12 mouse cellular contexts compared by ENCODE assay signal in the genomic region with DNA sequence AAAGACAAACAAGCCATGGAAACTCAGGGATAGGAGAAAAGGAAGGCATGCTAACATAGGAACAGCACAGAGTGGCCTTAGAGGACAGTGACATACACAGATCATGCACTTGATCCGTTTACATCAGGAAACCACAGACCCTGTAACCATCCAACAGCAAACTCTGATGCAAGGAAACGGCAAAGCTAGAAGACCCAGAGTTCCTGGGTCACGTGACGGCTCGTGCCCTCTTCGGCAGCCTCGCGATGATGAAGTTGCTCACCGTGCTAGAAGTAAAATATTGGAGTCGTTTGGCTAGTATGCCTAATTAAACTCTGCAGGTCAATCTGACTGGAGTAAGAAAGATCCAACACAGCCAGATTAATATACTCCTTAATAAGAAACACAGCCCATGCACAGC. TPM values are rescaled to one million over a fixed set of nuclear protein-coding genes. Genes with fewer than 3 reads are reported as not detected.
A peak's percentile ranks its signal among the peaks of the same experiment; 100 is the strongest.
DNase-seq lines count a peak whose midpoint lies in the region; ATAC-seq lines count a peak whose summit lies in the region.
"Had no signal": no experiment of that assay in that cellular context is flagged by ENCODE, and none has a peak within 500 bp of the region (broad histone marks: within the 10 kb centered on the region; RNA-seq: fewer than 3 reads in every experiment).

No protein-coding gene starts in this region.

- no peaks in the 10 kb centered on the region; the same call in 1 of the 2 replicates for H3K36me3 ChIP-seq in midbrain, embryonic 13.5 days
- H3K36me3 ChIP-seq in midbrain, embryonic 14.5 days (ENCODE audit: control insufficient read depth, insufficient read depth, low read length), result no peaks in the 10 kb centered on the region
- H3K36me3 ChIP-seq in forebrain, embryonic 12.5 days (replicated peaks), result no peaks in the 10 kb centered on the region
- H3K36me3 ChIP-seq: midbrain, embryonic 12.5 days had no signal

- H3K4me3 ChIP-seq in midbrain, embryonic 13.5 days (replicated peaks), result no peak overlapping the region
- H3K4me3 ChIP-seq in midbrain, embryonic 14.5 days (replicated peaks; ENCODE audit: low read depth, low read length), result no peak overlapping the region
- no peak overlapping the region for H3K4me3 ChIP-seq in forebrain, embryonic 12.5 days (replicated peaks)
- H3K4me3 ChIP-seq: heart, adult 2 months; midbrain, embryonic 12.5 days had no signal

- no peak for DNase-seq in midbrain, embryonic 14.5 days
- DNase-seq in right cerebral cortex, postnatal 25 days, result no peak
- no peak for DNase-seq in cerebellum, postnatal 25 days
- no peak for DNase-seq in kidney, adult 9 months
- DNase-seq: heart, adult 2 months; kidney, postnatal 36 days; lung, embryonic 14.5 days; spleen, adult 18-20 months had no signal

- H3K4me1 ChIP-seq in midbrain, embryonic 13.5 days (replicated peaks), result peaks cover 25% of the 10 kb centered on the region
- 0 out of 2 replicates have a peak, but pooled peaks cover 5% of the 10 kb centered on the region for H3K4me1 ChIP-seq in midbrain, embryonic 14.5 days (ENCODE audit: control insufficient read depth, insufficient read depth, low read length)
- H3K4me1 ChIP-seq in forebrain, embryonic 12.5 days, result peaks cover 42% of the 10 kb centered on the region

- peak overlapping the region; percentile 39; the same call in 1 of the 2 replicates for H3K27ac ChIP-seq in midbrain, embryonic 13.5 days
- H3K27ac ChIP-seq in midbrain, embryonic 14.5 days (replicated peaks; ENCODE audit: low read depth, low read length), result no peak overlapping the region
- peak overlapping the region; percentile 92 for H3K27ac ChIP-seq in forebrain, embryonic 12.5 days
- H3K27ac ChIP-seq: heart, adult 2 months; midbrain, embryonic 12.5 days had no signal

- no peaks in the 10 kb centered on the region for H3K9me3 ChIP-seq in midbrain, embryonic 13.5 days
- no peaks in the 10 kb centered on the region for H3K9me3 ChIP-seq in midbrain, embryonic 14.5 days (ENCODE audit: control insufficient read depth, low read length)
- H3K9me3 ChIP-seq in forebrain, embryonic 12.5 days, result no peaks in the 10 kb centered on the region
- H3K9me3 ChIP-seq: midbrain, embryonic 12.5 days had no signal

- no peak for ATAC-seq in midbrain, embryonic 13.5 days
- no peak for ATAC-seq in midbrain, embryonic 14.5 days (ENCODE audit: low FRiP score, low TSS enrichment)
- no peak for ATAC-seq in forebrain, embryonic 12.5 days (ENCODE audit: low FRiP score)
- peak; percentile 85 for ATAC-seq in megakaryocyte-erythroid progenitor cell, adult 5-6 weeks (replicated peaks; ENCODE audit: low FRiP score, low TSS enrichment, poor library complexity, severe bottlenecking)

- no peak overlapping the region for H3K4me2 ChIP-seq in midbrain, embryonic 13.5 days (replicated peaks)
- H3K4me2 ChIP-seq in midbrain, embryonic 14.5 days (ENCODE audit: low read length), result no peak overlapping the region
- 0 out of 2 replicates have a peak overlapping the region, but pooled peaks have one; percentile 4 for H3K4me2 ChIP-seq in forebrain, embryonic 12.5 days
- H3K4me2 ChIP-seq: lung, embryonic 14.5 days; midbrain, embryonic 12.5 days had no signal

- H3K9ac ChIP-seq in midbrain, embryonic 13.5 days (replicated peaks), result no peak overlapping the region
- no peak overlapping the region for H3K9ac ChIP-seq in midbrain, embryonic 14.5 days (replicated peaks; ENCODE audit: low read length)
- no peak overlapping the region for H3K9ac ChIP-seq in forebrain, embryonic 12.5 days
- H3K9ac ChIP-seq: lung, embryonic 14.5 days; midbrain, embryonic 12.5 days had no signal

- H3K27me3 ChIP-seq in midbrain, embryonic 13.5 days, result no peaks in the 10 kb centered on the region
- no peaks in the 10 kb centered on the region for H3K27me3 ChIP-seq in midbrain, embryonic 14.5 days (ENCODE audit: control insufficient read depth, insufficient read depth, low read length)
- no peaks in the 10 kb centered on the region for H3K27me3 ChIP-seq in forebrain, embryonic 12.5 days
- H3K27me3 ChIP-seq: midbrain, embryonic 12.5 days had no signal

- 85% methylated on average over 10 of the region's 10 CpGs for WGBS in midbrain, embryonic 13.5 days
- WGBS in midbrain, embryonic 14.5 days, result 93% methylated on average over 10 of the region's 10 CpGs
- WGBS in forebrain, embryonic 12.5 days, result 73% methylated on average over 10 of the region's 10 CpGs

RNA-seq across cellular contexts. Expression of gene Cdc14a, which starts 25.3 kb away (rescaled TPM):
- 9.4 and 9.8 TPM in 2 replicates for polyA plus RNA-seq in midbrain, embryonic 13.5 days (2015; fragmentation: Nextera tagmentation; extraction: Ambion mirVana)
- 3.5 and 6.2 TPM in 2 replicates for polyA plus RNA-seq in midbrain, embryonic 14.5 days (2014; fragmentation: Nextera tagmentation; extraction: Ambion mirVana)
- polyA plus RNA-seq in forebrain, embryonic 12.5 days (2016; fragmentation: Nextera tagmentation; extraction: Ambion mirVana), result 21.6 and 23.2 TPM in 2 replicates
- total RNA-seq in megakaryocyte-erythroid progenitor cell, adult 5-6 weeks (2014; fragmentation: Nextera tagmentation), result 11.8 and 20.9 TPM in 2 replicates
- 18.7 and 30.9 TPM in 2 replicates for total RNA-seq in megakaryocyte-erythroid progenitor cell, adult 5-6 weeks (2017)
